Mouse (Mus musculus): ENCODE data around the gene Ubash3b. TPM values are rescaled to one million over a fixed set of nuclear protein-coding genes. Genes with fewer than 3 reads are reported as not detected.

The Ubash3b gene
- polyA plus RNA-seq, 1 experiment = 3.2 TPM

DNA sequence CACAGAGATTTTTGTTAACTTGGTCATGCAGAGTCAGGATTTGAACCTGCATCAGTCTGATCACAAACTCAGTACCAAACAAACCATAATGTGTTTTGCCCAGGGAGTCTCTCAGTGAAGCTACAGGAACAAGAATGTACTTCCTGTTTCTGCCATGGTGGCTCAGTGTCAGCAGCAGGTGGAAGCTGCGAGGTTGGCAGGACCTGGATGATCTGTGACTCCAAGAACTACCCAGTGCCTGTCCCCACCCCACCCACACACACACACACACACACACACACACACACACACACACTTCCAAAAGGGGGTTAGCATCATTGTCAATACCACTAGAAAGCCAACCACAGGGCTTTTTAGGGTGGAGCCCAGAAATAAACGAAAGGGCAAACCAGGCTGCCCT lies 20.5 kb downstream of the Ubash3b start:
- Histone ChIP-seq H3K79me3 (ENCODE audit: low read depth) (no peaks in the 10 kb centered on the region), H3K27me3 (ENCODE audit: control insufficient read depth, insufficient read depth, insufficient read length) (no peaks in the 10 kb centered on the region), H3K36me3 (ENCODE audit: control insufficient read depth, insufficient read depth) (no peaks in the 10 kb centered on the region), H3K4me3 (ENCODE audit: insufficient read depth, poor library complexity, severe bottlenecking) (no peak overlapping the region), H3K79me2 (ENCODE audit: control insufficient read depth, insufficient read depth) (no peaks in the 10 kb centered on the region), H3ac (ENCODE audit: control insufficient read depth, insufficient read length, low read depth) (no peak overlapping the region)
- TF ChIP-seq CEBPB (IDR thresholded peaks at IDR 0.05; ENCODE audit: low read depth) (no peak), MYOG (IDR thresholded peaks at IDR 0.05; ENCODE audit: control insufficient read depth, extremely low read depth, insufficient read length) (no peak), CTCF (IDR thresholded peaks at IDR 0.05; ENCODE audit: control insufficient read depth, insufficient read depth, insufficient read length) (no peak), MYOD1 (IDR thresholded peaks at IDR 0.05; ENCODE audit: control insufficient read depth, insufficient read length, low read depth) (no peak), MAX (IDR thresholded peaks at IDR 0.05) (no peak), FOSL1 (IDR thresholded peaks at IDR 0.05; ENCODE audit: insufficient read depth, low read length, poor library complexity, severe bottlenecking) (no peak), USF1 (IDR thresholded peaks at IDR 0.05; ENCODE audit: low read depth) (no peak)

- peaks cover 2% of the 10 kb centered on the region for H3K79me3 ChIP-seq (ENCODE audit: low read depth)
- no peaks in the 10 kb centered on the region for H3K27me3 ChIP-seq (ENCODE audit: control insufficient read depth, insufficient read depth, insufficient read length)
- no peaks in the 10 kb centered on the region for H3K36me3 ChIP-seq (ENCODE audit: control insufficient read depth, insufficient read depth)
- H3K79me2 ChIP-seq (ENCODE audit: control insufficient read depth, insufficient read depth) = no peaks in the 10 kb centered on the region
- no peak overlapping the region for H3ac ChIP-seq (ENCODE audit: control insufficient read depth, insufficient read length, low read depth)
- no peak for TF ChIP-seq MAX (IDR thresholded peaks at IDR 0.05)
- no peak for TF ChIP-seq CTCF (IDR thresholded peaks at IDR 0.05; ENCODE audit: control insufficient read depth, insufficient read depth, insufficient read length)
- TF ChIP-seq CEBPB (IDR thresholded peaks at IDR 0.05; ENCODE audit: low read depth) = no peak
- TF ChIP-seq FOSL1 (IDR thresholded peaks at IDR 0.05; ENCODE audit: insufficient read depth, low read length, poor library complexity, severe bottlenecking) = no peak
- TF ChIP-seq MYOG (IDR thresholded peaks at IDR 0.05; ENCODE audit: control insufficient read depth, extremely low read depth, insufficient read length) = no peak
- TF ChIP-seq USF1 (IDR thresholded peaks at IDR 0.05; ENCODE audit: low read depth) = no peak
- TF ChIP-seq MYOD1 (IDR thresholded peaks at IDR 0.05; ENCODE audit: control insufficient read depth, insufficient read length, low read depth) = no peak
- no peak overlapping the region for H3K4me3 ChIP-seq (ENCODE audit: insufficient read depth, poor library complexity, severe bottlenecking)
Measured at GRCm38 (mm10) chr9:41138987-41139808, 22.3 kb downstream of the Ubash3b start.

DNA sequence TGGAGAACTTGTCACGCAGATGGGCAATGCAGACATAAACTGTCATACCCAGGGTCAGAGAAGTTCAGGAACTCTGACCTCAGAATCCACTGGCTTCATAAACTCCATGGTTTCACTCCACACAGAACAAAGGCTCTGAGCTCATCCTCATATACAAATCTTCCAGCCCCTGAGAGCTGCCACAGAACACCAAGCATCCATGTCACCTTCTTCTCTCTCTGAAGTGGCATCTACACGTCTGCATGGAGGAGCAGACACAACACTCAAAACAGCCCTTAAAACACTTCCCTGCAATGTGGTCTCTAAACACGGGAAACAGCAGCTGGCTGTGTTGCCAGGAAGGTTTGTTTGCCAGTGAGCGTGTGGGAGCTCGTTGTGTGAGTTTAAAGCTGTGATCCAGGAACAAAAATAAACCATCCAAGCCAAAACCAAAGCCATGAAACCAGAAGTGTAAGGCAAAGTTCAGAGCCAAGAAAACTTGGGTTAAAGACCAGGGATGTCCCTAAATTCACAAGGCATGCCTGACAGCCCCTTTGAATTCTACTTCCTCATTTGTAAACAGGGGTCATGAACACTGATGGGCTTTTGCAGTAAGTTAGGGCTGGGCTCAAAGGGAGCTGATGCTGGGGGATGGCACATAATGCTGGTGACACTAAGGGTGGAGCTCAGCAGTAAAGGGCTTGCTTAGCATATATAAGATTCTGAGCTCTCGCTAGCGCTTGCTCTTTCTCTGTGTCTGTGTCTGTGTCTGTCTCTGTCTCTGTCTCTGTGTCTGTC lies 24.6 kb downstream of the Ubash3b start:
- TF ChIP-seq MYOG (IDR thresholded peaks at IDR 0.05; ENCODE audit: control insufficient read depth, extremely low read depth, insufficient read length) = no peak
- no peak for TF ChIP-seq USF1 (IDR thresholded peaks at IDR 0.05; ENCODE audit: low read depth)
- no peak for TF ChIP-seq CEBPB (IDR thresholded peaks at IDR 0.05; ENCODE audit: low read depth)
- no peak for TF ChIP-seq MAX (IDR thresholded peaks at IDR 0.05)
- TF ChIP-seq CTCF (IDR thresholded peaks at IDR 0.05; ENCODE audit: control insufficient read depth, insufficient read depth, insufficient read length) = no peak
- TF ChIP-seq FOSL1 (IDR thresholded peaks at IDR 0.05; ENCODE audit: insufficient read depth, low read length, poor library complexity, severe bottlenecking) = no peak
- TF ChIP-seq MYOD1 (IDR thresholded peaks at IDR 0.05; ENCODE audit: control insufficient read depth, insufficient read length, low read depth) = no peak

DNA sequence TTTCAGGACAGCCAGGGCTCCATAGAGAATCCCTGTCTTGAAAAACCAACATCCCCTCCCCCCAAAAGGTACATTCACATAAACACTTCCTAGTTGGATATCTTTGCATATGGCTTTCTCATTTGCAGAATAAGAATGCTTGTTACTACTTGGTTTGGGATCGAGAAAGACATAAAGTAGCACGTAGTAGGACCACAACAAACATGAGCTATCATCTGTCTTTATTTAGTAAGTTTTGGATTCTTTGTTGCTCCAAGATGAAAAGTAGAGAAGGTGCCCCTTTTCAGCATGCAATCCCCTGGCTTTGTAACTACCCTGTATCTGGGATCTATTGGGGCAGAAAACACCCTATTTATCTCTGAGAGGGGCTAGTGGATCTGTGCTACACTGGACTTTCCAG lies 25.2 kb downstream of the Ubash3b start:
- Histone ChIP-seq H3K79me3 (ENCODE audit: low read depth) (peaks cover 2% of the 10 kb centered on the region), H3K4me3 (ENCODE audit: insufficient read depth, poor library complexity, severe bottlenecking) (no peak overlapping the region), H3ac (ENCODE audit: control insufficient read depth, insufficient read length, low read depth) (no peak overlapping the region), H3K27me3 (ENCODE audit: control insufficient read depth, insufficient read depth, insufficient read length) (no peaks in the 10 kb centered on the region), H3K79me2 (ENCODE audit: control insufficient read depth, insufficient read depth) (no peaks in the 10 kb centered on the region), H3K36me3 (ENCODE audit: control insufficient read depth, insufficient read depth) (no peaks in the 10 kb centered on the region)
- TF ChIP-seq MYOD1 (IDR thresholded peaks at IDR 0.05; ENCODE audit: control insufficient read depth, insufficient read length, low read depth) (no peak), FOSL1 (IDR thresholded peaks at IDR 0.05; ENCODE audit: insufficient read depth, low read length, poor library complexity, severe bottlenecking) (no peak), USF1 (IDR thresholded peaks at IDR 0.05; ENCODE audit: low read depth) (no peak), MYOG (IDR thresholded peaks at IDR 0.05; ENCODE audit: control insufficient read depth, extremely low read depth, insufficient read length) (no peak), CEBPB (IDR thresholded peaks at IDR 0.05; ENCODE audit: low read depth) (no peak), CTCF (IDR thresholded peaks at IDR 0.05; ENCODE audit: control insufficient read depth, insufficient read depth, insufficient read length) (no peak), MAX (IDR thresholded peaks at IDR 0.05) (no peak)

More for the DNA sequence above, 24.6 kb downstream of the Ubash3b start:
- Histone ChIP-seq H3ac (ENCODE audit: control insufficient read depth, insufficient read length, low read depth) (no peak overlapping the region), H3K27me3 (ENCODE audit: control insufficient read depth, insufficient read depth, insufficient read length) (no peaks in the 10 kb centered on the region), H3K4me3 (ENCODE audit: insufficient read depth, poor library complexity, severe bottlenecking) (no peak overlapping the region), H3K36me3 (ENCODE audit: control insufficient read depth, insufficient read depth) (no peaks in the 10 kb centered on the region), H3K79me3 (ENCODE audit: low read depth) (peaks cover 2% of the 10 kb centered on the region), H3K79me2 (ENCODE audit: control insufficient read depth, insufficient read depth) (no peaks in the 10 kb centered on the region)

DNA sequence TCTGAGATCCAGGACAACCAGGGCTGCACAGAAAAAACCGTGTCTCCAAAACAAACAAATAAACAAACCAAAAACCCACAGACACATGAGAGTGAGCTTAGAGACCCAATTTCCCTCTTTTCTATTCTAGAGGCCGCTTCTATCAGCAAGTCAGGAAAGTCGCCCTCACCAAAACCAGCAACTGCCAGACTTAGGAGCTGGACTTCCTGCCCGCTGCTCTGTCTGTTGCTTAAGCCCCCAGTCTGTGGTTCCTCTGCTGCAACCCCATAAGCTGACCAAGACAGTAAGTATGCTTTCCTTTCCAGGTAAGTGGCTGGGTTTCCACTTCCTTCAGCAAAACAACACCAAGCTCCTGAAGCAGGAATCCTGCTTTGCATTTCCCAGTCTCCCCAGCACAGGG lies 26.6 kb downstream of the Ubash3b start:
- Histone ChIP-seq H3K79me2 (ENCODE audit: control insufficient read depth, insufficient read depth) (no peaks in the 10 kb centered on the region), H3K4me3 (ENCODE audit: insufficient read depth, poor library complexity, severe bottlenecking) (no peak overlapping the region), H3K79me3 (ENCODE audit: low read depth) (peaks cover 2% of the 10 kb centered on the region), H3K27me3 (ENCODE audit: control insufficient read depth, insufficient read depth, insufficient read length) (no peaks in the 10 kb centered on the region), H3ac (ENCODE audit: control insufficient read depth, insufficient read length, low read depth) (no peak overlapping the region), H3K36me3 (ENCODE audit: control insufficient read depth, insufficient read depth) (no peaks in the 10 kb centered on the region)
- no peak for TF ChIP-seq MYOD1 (IDR thresholded peaks at IDR 0.05; ENCODE audit: control insufficient read depth, insufficient read length, low read depth)
- TF ChIP-seq FOSL1 (IDR thresholded peaks at IDR 0.05; ENCODE audit: insufficient read depth, low read length, poor library complexity, severe bottlenecking) = no peak
- no peak for TF ChIP-seq CEBPB (IDR thresholded peaks at IDR 0.05; ENCODE audit: low read depth)
